Mouse (Mus musculus) lung, embryonic 15.5 days (tissue): ENCODE results near the gene Mindy4. TPM values are rescaled to one million over a fixed set of nuclear protein-coding genes. Genes with fewer than 3 reads are reported as not detected.

Experiments used
- ATAC-seq: fragments of 200-750 bp; cut with Nextera tagmentation; 2 replicates; pipeline ENCODE4 v1.8.0; 2017; ENCODE audit warnings: moderate number of reproducible peaks, borderline replicate concordance; ENCODE audit not compliant: low FRiP score, low TSS enrichment; ENCODE audit errors: extremely low read depth
- H3K27ac ChIP-seq: fragments of 300-500 bp; sonication (generic); 2 replicates; pipeline ENCODE4 v1.5.1; 2015; ENCODE audit warnings: moderate library complexity, mild to moderate bottlenecking, inconsistent platforms
- H3K27me3 ChIP-seq: fragments of 300-500 bp; sonication (generic); 2 replicates; pipeline ENCODE4 v1.6.1; 2015; ENCODE audit warnings: inconsistent platforms
- H3K36me3 ChIP-seq: fragments of 300-500 bp; sonication (generic); 2 replicates; pipeline ENCODE4 v1.6.1; 2015; ENCODE audit warnings: inconsistent platforms
- H3K4me1 ChIP-seq: fragments of 300-500 bp; sonication (generic); 2 replicates; pipeline ENCODE4 v1.6.1; 2015; ENCODE audit warnings: inconsistent platforms
- H3K4me2 ChIP-seq: fragments of 300-500 bp; sonication (generic); 2 replicates; pipeline ENCODE4 v1.6.1; 2015; ENCODE audit warnings: inconsistent platforms, mild to moderate bottlenecking, moderate library complexity
- H3K4me3 ChIP-seq: fragments of 300-500 bp; sonication (generic); 2 replicates; pipeline ENCODE4 v1.5.1; 2015; ENCODE audit warnings: mild to moderate bottlenecking, inconsistent platforms
- H3K9ac ChIP-seq: fragments of 300-500 bp; sonication (generic); 2 replicates; pipeline ENCODE4 v1.6.1; 2015; ENCODE audit warnings: inconsistent platforms
- H3K9me3 ChIP-seq: fragments of 300-500 bp; sonication (generic); 2 replicates; pipeline ENCODE4 v1.6.1; 2016; ENCODE audit warnings: inconsistent platforms
- WGBS: fragments of 180-500 bp; shearing (Covaris S2); methylation state at CpG from one replicate; pipeline ENCODE4 v1.1.7; 2015; 5-methylcytosine and 5-hydroxymethylcytosine counted together
- microRNA-seq: library from miRNA; unstranded; fragments of <30 nt; microRNA quantifications from one replicate; pipeline ENCODE4, GENCODE M21; 2016
- polyA plus RNA-seq: library from polyadenylated mRNA; unstranded; fragments of >200 nt; fragmentation: Nextera tagmentation; extraction: Ambion mirVana; gene quantifications from 2 replicates; pipeline ENCODE4 v1.2.1, GENCODE M21; 2015

The Mindy4 gene
- polyA plus RNA-seq, 1 experiment from 2014 or later = 16.4 TPM

DNA sequence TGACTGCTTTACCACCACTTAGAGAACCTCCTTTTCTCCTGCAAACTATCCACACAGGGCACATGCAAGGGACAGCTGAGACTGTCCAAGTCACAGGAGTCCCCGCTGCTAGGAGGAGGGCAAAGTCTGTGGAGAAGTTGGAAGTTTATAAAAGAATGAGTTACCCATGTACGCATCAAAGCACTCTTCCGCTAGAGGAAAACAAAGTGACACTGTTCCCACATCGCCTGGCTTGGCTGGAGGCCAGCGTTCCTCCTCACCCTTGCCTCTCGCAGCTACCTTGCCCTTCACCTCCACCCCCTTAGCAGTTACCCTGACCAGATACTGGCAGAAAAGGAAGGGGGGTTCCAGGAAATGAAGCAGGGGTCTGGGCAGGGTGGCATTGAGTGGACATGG, 154.5 kb downstream of the Mindy4 start:
- H3K27ac ChIP-seq = peak overlapping the region; percentile 20; the same call in 1 of the 2 replicates
- no peak overlapping the region for H3K9ac ChIP-seq
- peak; percentile 17; the same call in 1 of the 2 replicates for ATAC-seq
- no peaks in the 10 kb centered on the region for H3K9me3 ChIP-seq
- H3K4me2 ChIP-seq = no peak overlapping the region
- H3K4me1 ChIP-seq = peaks cover 38% of the 10 kb centered on the region
- H3K27me3 ChIP-seq = no peaks in the 10 kb centered on the region
- H3K36me3 ChIP-seq = no peaks in the 10 kb centered on the region
- H3K4me3 ChIP-seq = no peak overlapping the region
- WGBS = 10% methylated on average over 6 of the region's 6 CpGs

DNA sequence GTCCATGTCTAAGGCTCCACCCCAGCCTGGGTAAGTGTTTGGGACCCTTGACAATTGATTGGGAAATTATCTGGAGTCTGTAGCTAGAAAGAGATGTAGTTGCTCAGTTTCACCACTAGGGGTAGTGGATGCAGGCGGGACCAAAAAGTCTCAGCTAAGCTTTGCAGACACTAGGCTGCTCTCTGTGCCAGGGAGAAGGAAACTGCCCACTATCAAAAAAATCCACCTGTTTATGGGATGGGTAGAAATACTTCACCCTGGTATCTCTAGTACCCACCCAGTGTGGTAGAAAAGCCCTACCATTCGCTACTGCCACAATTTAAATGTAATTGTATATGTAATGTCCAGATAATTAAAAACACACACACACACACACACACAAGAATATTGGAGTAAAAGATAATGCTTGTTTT, 155.6 kb downstream of the Mindy4 start:
- H3K4me2 ChIP-seq = no peak overlapping the region
- no peak overlapping the region for H3K27ac ChIP-seq
- H3K4me3 ChIP-seq = no peak overlapping the region
- H3K4me1 ChIP-seq = peaks cover 38% of the 10 kb centered on the region
- H3K9me3 ChIP-seq = no peaks in the 10 kb centered on the region
- no peaks in the 10 kb centered on the region for H3K27me3 ChIP-seq
- ATAC-seq = no peak
- no peak overlapping the region for H3K9ac ChIP-seq
- 24% methylated on average over 2 of the region's 2 CpGs for WGBS
- H3K36me3 ChIP-seq = no peaks in the 10 kb centered on the region

DNA sequence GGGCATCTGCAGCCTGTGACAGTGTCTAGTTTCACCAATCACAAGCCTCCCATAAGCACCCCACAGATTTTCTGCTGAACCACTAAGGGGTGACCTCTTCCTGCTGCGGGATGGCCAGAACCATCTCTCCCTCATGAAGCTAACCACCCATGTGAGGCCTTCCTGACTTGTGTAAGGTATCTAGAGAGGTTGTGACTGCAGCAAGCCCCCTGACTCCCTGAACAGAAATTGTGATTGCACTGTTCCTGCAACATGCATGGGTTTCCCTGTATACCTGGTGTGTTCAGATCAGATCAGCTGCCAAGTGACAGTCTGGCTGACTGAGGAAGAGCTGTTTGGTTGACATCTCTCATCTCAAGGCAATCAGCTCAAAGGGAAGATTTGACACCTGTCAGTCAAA, 159.5 kb downstream of the Mindy4 start:
- Histone ChIP-seq H3K4me2 (no peak overlapping the region), H3K4me1 (peaks cover 6% of the 10 kb centered on the region), H3K36me3 (no peaks in the 10 kb centered on the region), H3K4me3 (no peak overlapping the region), H3K27ac (no peak overlapping the region), H3K9ac (no peak overlapping the region), H3K9me3 (no peaks in the 10 kb centered on the region), H3K27me3 (no peaks in the 10 kb centered on the region)
- WGBS = 82% methylated on average over 1 of the region's 1 CpGs
- ATAC-seq = no peak

DNA sequence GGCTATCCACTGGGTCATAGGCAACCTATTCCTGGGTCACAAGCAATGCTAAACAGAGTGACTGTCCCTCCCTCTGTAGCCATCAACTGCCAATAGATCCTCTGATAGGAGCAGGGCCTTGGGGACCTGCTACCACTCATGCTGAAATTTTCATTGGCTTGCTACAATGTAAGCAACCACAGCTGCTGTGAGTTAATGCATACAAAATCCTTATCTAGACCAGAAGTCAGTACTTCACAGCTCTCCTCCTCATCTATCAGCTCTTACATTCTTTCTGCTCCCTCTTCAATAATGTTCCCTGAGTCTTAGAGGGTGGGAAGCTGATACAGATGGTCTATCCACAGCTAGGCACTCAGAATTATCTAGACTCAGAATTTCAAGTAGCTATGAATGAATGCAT, 163.9 kb downstream of the Mindy4 start:
- H3K9ac ChIP-seq = no peak overlapping the region
- no peak overlapping the region for H3K27ac ChIP-seq
- H3K36me3 ChIP-seq = no peaks in the 10 kb centered on the region
- no peaks in the 10 kb centered on the region for H3K9me3 ChIP-seq
- ATAC-seq = no peak
- no peak overlapping the region for H3K4me3 ChIP-seq
- H3K27me3 ChIP-seq = no peaks in the 10 kb centered on the region
- H3K4me1 ChIP-seq = no peaks in the 10 kb centered on the region
- no peak overlapping the region for H3K4me2 ChIP-seq

Small RNA genes within 50 kb of the gene (microRNA-seq; reads per million reads assigned to microRNA genes)
- gene Gm25458 = not detected

Other genes with a start within 250 kb of the Mindy4 start
- gene Nod1, start 230.8 kb upstream of the Mindy4 start, polyA plus RNA-seq = 6.6 and 7.6 TPM in 2 replicates
- 7.0 and 7.4 TPM in 2 replicates for gene Ggct, start 210.4 kb upstream of the Mindy4 start, polyA plus RNA-seq
- 142 and 146 TPM in 2 replicates for gene Gars, start 165.4 kb upstream of the Mindy4 start, polyA plus RNA-seq
- 0.31 and 0.42 TPM in 2 replicates for gene Crhr2, start 70.4 kb upstream of the Mindy4 start, polyA plus RNA-seq
- 0.15 and 0.24 TPM in 2 replicates for gene Inmt, start 28.3 kb upstream of the Mindy4 start, polyA plus RNA-seq
- gene Aqp1, start 133.0 kb downstream of the Mindy4 start, polyA plus RNA-seq = 48.8 and 57.9 TPM in 2 replicates
- gene Ghrhr, start 172.9 kb downstream of the Mindy4 start, polyA plus RNA-seq = 0.09 and 0.10 TPM in 2 replicates
- gene Adcyap1r1, start 248.6 kb downstream of the Mindy4 start, polyA plus RNA-seq = 0.40 and 0.71 TPM in 2 replicates